ENCODE assay signal across 14 mouse cellular contexts in the genomic region with DNA sequence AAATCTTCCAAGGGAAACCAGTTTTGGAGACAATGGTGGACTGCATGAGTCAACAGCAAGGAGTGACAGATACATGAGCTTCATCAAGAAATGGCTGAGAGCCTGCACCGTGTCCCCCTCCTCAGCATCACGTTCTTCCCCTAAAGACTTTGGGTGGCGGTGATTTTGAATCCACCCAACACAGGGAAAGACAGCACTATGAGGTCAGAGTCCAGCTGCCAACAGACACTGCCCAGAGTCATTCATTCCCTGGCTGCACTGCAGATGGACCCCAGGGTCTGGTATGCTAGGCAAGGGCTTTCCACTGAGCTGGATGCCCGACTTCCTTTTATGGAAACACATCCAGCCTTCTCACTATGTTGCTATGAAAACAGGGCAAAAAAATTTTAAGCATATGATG.
A peak's percentile ranks its signal among the peaks of the same experiment; 100 is the strongest.
DNase-seq lines count a peak whose midpoint lies in the region; ATAC-seq lines count a peak whose summit lies in the region.
"Had no signal": no experiment of that assay in that cellular context is flagged by ENCODE, and none has a peak within 500 bp of the region (broad histone marks: within the 10 kb centered on the region; RNA-seq: fewer than 3 reads in every experiment).

No protein-coding gene starts in this region.

- peak overlapping the region; percentile 52; the same call in 1 of the 2 replicates for H3K27ac ChIP-seq in heart, embryonic 15.5 days
- no peak overlapping the region for H3K27ac ChIP-seq in lung, embryonic 15.5 days
- H3K27ac ChIP-seq in brown adipose tissue, adult 24 weeks (replicated peaks; ENCODE audit: low read depth, low read length) = peak overlapping the region; percentile 20; the same call in 1 of the 2 replicates
- H3K27ac ChIP-seq: hindbrain, embryonic 15.5 days; limb, embryonic 13.5 days; liver, embryonic 12.5 days; midbrain, embryonic 13.5 days had no signal

- peaks cover 18% of the 10 kb centered on the region for H3K4me1 ChIP-seq in heart, embryonic 15.5 days (replicated peaks)
- peaks cover 11% of the 10 kb centered on the region; the same call in 1 of the 2 replicates for H3K4me1 ChIP-seq in lung, embryonic 15.5 days
- H3K4me1 ChIP-seq in brown adipose tissue, adult 24 weeks (ENCODE audit: control insufficient read depth, insufficient read depth, insufficient read length, low read length) = peaks cover 6% of the 10 kb centered on the region
- H3K4me1 ChIP-seq: hindbrain, embryonic 15.5 days; limb, embryonic 13.5 days; liver, embryonic 12.5 days; midbrain, embryonic 13.5 days had no signal

- H3K9me3 ChIP-seq in heart, embryonic 15.5 days (replicated peaks) = no peaks in the 10 kb centered on the region
- H3K9me3 ChIP-seq in lung, embryonic 15.5 days = no peaks in the 10 kb centered on the region
- H3K9me3 ChIP-seq: hindbrain, embryonic 15.5 days; limb, embryonic 13.5 days; liver, embryonic 12.5 days; midbrain, embryonic 13.5 days had no signal

- ATAC-seq in heart, embryonic 15.5 days (replicated peaks; ENCODE audit: insufficient number of reproducible peaks, insufficient read depth, low FRiP score, low read depth) = 0 out of 2 replicates have a peak, but pooled peaks have one; percentile 43
- 0 out of 2 replicates have a peak, but pooled peaks have one; percentile 47 for ATAC-seq in lung, embryonic 15.5 days (ENCODE audit: borderline replicate concordance, extremely low read depth, low FRiP score, low TSS enrichment)
- ATAC-seq: CD4-positive, CD25-positive, alpha-beta regulatory T cell, adult 4 months; liver, embryonic 12.5 days had no signal

- no peak overlapping the region for H3K9ac ChIP-seq in heart, embryonic 15.5 days
- no peak overlapping the region for H3K9ac ChIP-seq in lung, embryonic 15.5 days
- H3K9ac ChIP-seq: forebrain, postnatal 0 days; hindbrain, embryonic 15.5 days; limb, embryonic 13.5 days; liver, embryonic 12.5 days; midbrain, embryonic 13.5 days had no signal

- no peaks in the 10 kb centered on the region for H3K27me3 ChIP-seq in heart, embryonic 15.5 days
- H3K27me3 ChIP-seq in lung, embryonic 15.5 days = no peaks in the 10 kb centered on the region
- H3K27me3 ChIP-seq: hindbrain, embryonic 15.5 days; limb, embryonic 13.5 days; liver, embryonic 12.5 days had no signal

- H3K4me2 ChIP-seq in heart, embryonic 15.5 days = no peak overlapping the region
- H3K4me2 ChIP-seq in lung, embryonic 15.5 days = no peak overlapping the region
- H3K4me2 ChIP-seq: hindbrain, embryonic 15.5 days; limb, embryonic 13.5 days; liver, embryonic 12.5 days; midbrain, embryonic 13.5 days had no signal

- H3K4me3 ChIP-seq in heart, embryonic 15.5 days = no peak overlapping the region
- no peak overlapping the region for H3K4me3 ChIP-seq in lung, embryonic 15.5 days
- H3K4me3 ChIP-seq in brown adipose tissue, adult 24 weeks (ENCODE audit: insufficient read depth, low read depth, low read length) = no peak overlapping the region
- H3K4me3 ChIP-seq: hindbrain, embryonic 15.5 days; limb, embryonic 13.5 days; liver, embryonic 12.5 days; midbrain, embryonic 13.5 days had no signal

- peak; percentile 10 for DNase-seq in gastrocnemius, postnatal 25 days
- DNase-seq in gastrocnemius, postnatal 4 days (ENCODE audit: low spot score in 2 of 2) = no peak
- DNase-seq in heart, postnatal 4 days = no peak
- DNase-seq in lung, postnatal 14 days = no peak
- DNase-seq: cerebellum, adult 9-11 months had no signal

- 45% methylated on average over 4 of the region's 4 CpGs for WGBS in heart, embryonic 15.5 days
- WGBS in lung, embryonic 15.5 days = 49% methylated on average over 4 of the region's 4 CpGs

- no peaks in the 10 kb centered on the region for H3K36me3 ChIP-seq in heart, embryonic 15.5 days
- no peaks in the 10 kb centered on the region for H3K36me3 ChIP-seq in lung, embryonic 15.5 days
- H3K36me3 ChIP-seq: hindbrain, embryonic 15.5 days; limb, embryonic 13.5 days; liver, embryonic 12.5 days; midbrain, embryonic 13.5 days had no signal
